Mouse (Mus musculus): Measurements from ENCODE around the gene Fmnl2. TPM values are rescaled to one million over a fixed set of nuclear protein-coding genes. Genes with fewer than 3 reads are reported as not detected.

Gene Fmnl2
- total and polyA plus RNA-seq, 3 experiments: 0.42 to 2.8 (median 2.1) TPM

GRCm38 (mm10) chr2:52931315-52931714 lies 73.7 kb downstream of the Fmnl2 start:
- Histone ChIP-seq H3K4me2 (ENCODE audit: insufficient read depth, low read depth, poor library complexity, severe bottlenecking) (no peak overlapping the region), H3K9ac (ENCODE audit: insufficient read depth, low read depth) (no peak overlapping the region), H3K36me3 (replicated peaks in 1 of 2; ENCODE audit: control insufficient read depth in 1 of 2, insufficient read depth in 1 of 2, low read length in 1 of 2) (no peaks in the 10 kb centered on the region), H3K27me3 (replicated peaks) (no peaks in the 10 kb centered on the region), H3K27ac (ENCODE audit: insufficient read depth, low read depth) (no peak overlapping the region), H3K79me2 (replicated peaks; ENCODE audit: control insufficient read depth, extremely low read depth, insufficient read depth, poor library complexity, severe bottlenecking) (no peaks in the 10 kb centered on the region), H3K9me3 (replicated peaks; ENCODE audit: low read length) (no peaks in the 10 kb centered on the region), H3K4me1 (ENCODE audit: control insufficient read depth in 1 of 2, insufficient read depth in 2 of 2) (peaks cover 12 to 29% of the 10 kb centered on the region in 2 experiments), H3K4me3 (replicated peaks in 1 of 3; ENCODE audit: low read depth in 2 of 3, low read length in 2 of 3, poor library complexity in 1 of 3) (no peak overlapping the region)
- in situ Hi-C loops (cut with MboI; ENCODE audit: low pct_ligation_motif_present, low pct_unique_long_range_greater_than_20kb, low sequenced_read_pairs) (loop anchor here (25.0 kb wide), 1 partner anchor 169 kb away; no protein-coding TSS in a partner anchor), dilution Hi-C loops (cut with MboI; ENCODE audit: extremely low pct_ligation_motif_present, extremely low pct_unique_long_range_greater_than_20kb, low sequenced_read_pairs) (no loop called here)
- TF ChIP-seq USF1 (IDR thresholded peaks at IDR 0.05; ENCODE audit: low read depth, low read length) (no peak), ETS1 (conservative IDR thresholded peaks at IDR 0.05; ENCODE audit: low read depth, low read length) (no peak), CTCF (conservative IDR thresholded peaks at IDR 0.05 in 1 of 2, IDR thresholded peaks at IDR 0.05 in 1 of 2; ENCODE audit: low read depth in 2 of 2, low read length in 2 of 2) (no peak), E2F4 (IDR thresholded peaks at IDR 0.05; ENCODE audit: insufficient replicate concordance, low read depth, low read length) (no peak), MYC (IDR thresholded peaks at IDR 0.05; ENCODE audit: low read depth, low read length) (no peak), ELF1 (IDR thresholded peaks at IDR 0.05; ENCODE audit: low read depth, low read length) (no peak), MAX (IDR thresholded peaks at IDR 0.05; ENCODE audit: low read length) (no peak), JUND (conservative IDR thresholded peaks at IDR 0.05; ENCODE audit: low read depth, low read length) (no peak), KAT2A (IDR thresholded peaks at IDR 0.05; ENCODE audit: insufficient replicate concordance, low read length) (no peak), CHD2 (IDR thresholded peaks at IDR 0.05; ENCODE audit: low read length) (no peak), SIN3A (IDR thresholded peaks at IDR 0.05; ENCODE audit: low read length) (no peak), MAFK (IDR thresholded peaks at IDR 0.05; ENCODE audit: insufficient replicate concordance, low read length) (no peak), EP300 (IDR thresholded peaks at IDR 0.05; ENCODE audit: low read length) (no peak)
- DNase-seq (ENCODE audit: extremely low read depth): no peak

GRCm38 (mm10) chr2:52935906-52936305 lies 78.2 kb downstream of the Fmnl2 start:
- TF ChIP-seq MAFK (IDR thresholded peaks at IDR 0.05; ENCODE audit: insufficient replicate concordance, low read length): no peak
- no peak for TF ChIP-seq MXI1 (IDR thresholded peaks at IDR 0.05; ENCODE audit: low read depth, low read length)
- TF ChIP-seq PAX5 (IDR thresholded peaks at IDR 0.05; ENCODE audit: low read length): no peak
- TF ChIP-seq EP300 (IDR thresholded peaks at IDR 0.05; ENCODE audit: low read length): no peak
- TF ChIP-seq CTCF (conservative IDR thresholded peaks at IDR 0.05 in 1 of 2, IDR thresholded peaks at IDR 0.05 in 1 of 2; ENCODE audit: low read depth in 2 of 2, low read length in 2 of 2): no peak
- no peak for TF ChIP-seq IRF4 (IDR thresholded peaks at IDR 0.05; ENCODE audit: low read depth, low read length)
- TF ChIP-seq MEF2A (IDR thresholded peaks at IDR 0.05; ENCODE audit: borderline replicate concordance, low read depth, low read length): no peak

More at GRCm38 (mm10) chr2:52935906-52936305, 78.2 kb downstream of the Fmnl2 start:
- H3K9ac ChIP-seq (ENCODE audit: insufficient read depth, low read depth): no peak overlapping the region
- H3K4me1 ChIP-seq (ENCODE audit: control insufficient read depth in 1 of 2, insufficient read depth in 2 of 2): peaks cover 9 to 17% of the 10 kb centered on the region in 2 experiments; a peak in 3 of 4 replicates
- H3K4me2 ChIP-seq (ENCODE audit: insufficient read depth, low read depth, poor library complexity, severe bottlenecking): no peak overlapping the region
- no peak overlapping the region for H3K27ac ChIP-seq (ENCODE audit: insufficient read depth, low read depth)
- dilution Hi-C loops (cut with MboI; ENCODE audit: extremely low pct_ligation_motif_present, extremely low pct_unique_long_range_greater_than_20kb, low sequenced_read_pairs) (no loop called here), in situ Hi-C loops (cut with MboI; ENCODE audit: low pct_ligation_motif_present, low pct_unique_long_range_greater_than_20kb, low sequenced_read_pairs) (loop anchor here (25.0 kb wide), 1 partner anchor 174 kb away; no protein-coding TSS in a partner anchor)
- DNase-seq (ENCODE audit: extremely low read depth): no peak
- H3K4me3 ChIP-seq (replicated peaks in 1 of 3; ENCODE audit: low read depth in 2 of 3, low read length in 2 of 3, poor library complexity in 1 of 3): no peak overlapping the region
- H3K36me3 ChIP-seq (replicated peaks in 1 of 2; ENCODE audit: control insufficient read depth in 1 of 2, insufficient read depth in 1 of 2, low read length in 1 of 2): no peaks in the 10 kb centered on the region
- H3K9me3 ChIP-seq (replicated peaks; ENCODE audit: low read length): no peaks in the 10 kb centered on the region
- H3K79me2 ChIP-seq (replicated peaks; ENCODE audit: control insufficient read depth, extremely low read depth, insufficient read depth, poor library complexity, severe bottlenecking): no peaks in the 10 kb centered on the region; the same call in 1 of the 2 replicates
- no peaks in the 10 kb centered on the region for H3K27me3 ChIP-seq (replicated peaks)

Measured in CH12.LX (cell line).